Mouse (Mus musculus) cerebellum, postnatal 14 days (tissue): ENCODE measurements around the gene Btn1a1.

ENCODE experiments used
- DNase-seq, 2 experiments: peaks; one replicate each; pipeline ENCODE4 v3.0.0; 2021; ENCODE audit warnings: mixed read lengths in 2 of 2

The Btn1a1 gene

DNA sequence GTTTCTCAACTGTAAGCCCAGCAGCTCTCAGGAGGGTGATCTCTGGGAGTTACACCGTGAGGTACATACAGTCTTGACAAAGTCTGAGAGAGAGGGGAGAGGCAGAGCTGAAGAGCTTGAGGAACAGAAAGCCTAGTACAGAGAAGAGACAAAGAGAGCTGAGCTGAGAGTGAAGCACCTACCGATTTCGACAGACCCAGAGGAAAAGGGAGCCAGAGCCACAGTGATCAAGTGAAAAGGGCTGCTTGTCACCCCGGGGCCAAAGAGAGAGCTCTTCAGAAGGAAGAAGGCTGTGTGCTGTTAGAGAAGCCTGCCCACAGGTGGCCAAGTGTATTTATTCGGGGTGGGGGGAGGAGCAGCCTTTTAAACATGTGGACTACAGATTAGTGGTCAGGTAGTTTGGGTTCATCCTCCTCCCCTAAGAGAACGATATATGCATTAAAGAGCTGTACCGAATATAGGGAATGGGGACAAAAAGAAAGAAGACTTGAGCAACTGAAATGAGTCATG is at the start of gene Btn1a1:
Btn1a1 (minus strand) TSS at position 302 of the 510 bp plus-strand sequence.
- DNase-seq, result no peak

DNA sequence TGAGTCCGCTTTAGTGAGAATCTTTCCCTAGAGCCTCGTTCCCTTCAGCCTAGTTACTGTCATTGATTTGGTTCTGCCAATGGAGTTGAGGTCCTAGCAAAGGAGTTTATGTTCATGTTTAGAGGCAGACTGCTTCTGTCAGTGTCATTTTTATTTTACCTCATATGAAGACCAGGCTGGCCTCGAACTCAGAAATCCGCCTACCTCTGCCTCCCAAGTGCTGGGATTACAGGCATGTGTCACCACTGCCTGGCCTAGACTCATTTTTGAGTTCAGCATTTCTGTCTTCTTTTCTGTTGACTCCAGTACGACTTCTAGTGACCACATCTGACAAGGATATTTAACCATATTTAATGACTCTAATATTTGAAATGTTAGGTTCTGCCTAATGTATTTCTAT is 49.6 kb upstream of the Btn1a1 start:
- no peak for DNase-seq

DNA sequence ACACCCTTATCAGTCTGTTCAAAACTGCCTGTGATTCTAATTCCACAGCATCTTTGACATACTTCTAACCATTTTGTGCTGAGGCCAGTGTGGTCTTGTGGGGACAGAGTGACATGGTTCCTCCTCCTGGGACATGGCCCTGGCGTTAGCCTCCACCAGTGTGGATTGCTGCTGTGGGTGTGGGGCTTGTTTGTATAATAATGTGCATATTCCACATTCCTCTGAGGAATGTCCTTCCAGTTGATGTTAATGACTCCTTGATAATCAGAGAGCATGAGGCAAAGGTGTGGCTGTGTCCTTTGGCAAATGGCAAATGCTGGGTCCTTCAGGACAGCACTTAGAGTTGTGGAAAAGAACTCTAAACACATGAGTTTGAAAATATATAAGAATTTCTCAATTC is 47.8 kb upstream of the Btn1a1 start:
- DNase-seq, result no peak

DNA sequence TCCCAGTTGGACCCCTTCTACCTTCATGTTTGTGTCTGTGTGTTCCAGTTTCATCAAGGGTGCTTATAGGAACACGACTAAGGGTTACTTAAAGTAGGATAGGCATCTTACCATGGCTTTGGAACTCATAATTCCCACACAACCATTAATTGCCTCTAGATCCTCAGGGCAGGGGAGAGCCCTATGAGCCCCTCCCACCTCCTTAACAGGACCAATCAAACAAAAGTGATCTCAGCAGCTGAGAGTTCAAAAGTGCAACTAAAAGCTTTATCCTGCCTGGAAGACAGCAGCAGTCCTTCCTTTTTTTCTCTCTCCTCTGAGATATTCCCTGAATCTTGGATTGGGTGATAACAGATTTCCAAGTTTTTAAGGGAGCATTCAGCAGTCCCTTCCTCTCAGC is 44.4 kb upstream of the Btn1a1 start:
- DNase-seq, result no peak

DNA sequence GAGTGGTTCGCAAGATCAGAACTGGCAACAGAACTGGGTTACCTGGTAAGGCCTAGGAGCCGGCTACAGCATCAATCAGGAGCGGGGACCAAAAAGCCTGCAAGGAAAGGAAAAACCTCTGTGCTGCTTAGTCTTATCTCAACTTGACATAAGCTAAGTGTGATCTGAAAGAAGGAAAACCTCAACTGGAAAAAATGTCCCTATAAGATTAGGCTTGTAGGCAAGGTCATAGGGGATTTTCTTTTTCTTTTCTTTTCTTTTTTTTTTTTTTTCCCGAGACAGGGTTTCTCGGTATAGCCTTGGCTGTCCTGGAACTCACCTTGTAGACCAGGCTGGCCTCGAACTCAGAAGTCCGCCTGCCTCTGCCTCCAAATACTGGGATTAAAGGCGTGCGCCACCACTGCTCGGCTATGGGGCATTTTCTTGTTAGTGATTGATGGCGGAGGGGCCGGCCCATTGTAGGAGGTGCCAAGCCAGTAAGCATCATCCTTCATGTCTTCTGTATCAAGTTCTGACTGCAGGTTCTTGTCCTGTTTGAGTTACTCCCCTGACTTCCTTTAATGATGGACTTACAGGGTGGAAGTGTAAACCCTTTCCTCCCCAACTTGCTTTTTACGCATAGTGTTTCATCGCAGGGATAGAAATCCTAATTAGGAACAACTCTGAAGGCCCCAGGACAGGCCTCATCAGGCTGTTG is 41.3 kb upstream of the Btn1a1 start:
- DNase-seq, result peak in 1 of 2 experiments; percentile 12

DNA sequence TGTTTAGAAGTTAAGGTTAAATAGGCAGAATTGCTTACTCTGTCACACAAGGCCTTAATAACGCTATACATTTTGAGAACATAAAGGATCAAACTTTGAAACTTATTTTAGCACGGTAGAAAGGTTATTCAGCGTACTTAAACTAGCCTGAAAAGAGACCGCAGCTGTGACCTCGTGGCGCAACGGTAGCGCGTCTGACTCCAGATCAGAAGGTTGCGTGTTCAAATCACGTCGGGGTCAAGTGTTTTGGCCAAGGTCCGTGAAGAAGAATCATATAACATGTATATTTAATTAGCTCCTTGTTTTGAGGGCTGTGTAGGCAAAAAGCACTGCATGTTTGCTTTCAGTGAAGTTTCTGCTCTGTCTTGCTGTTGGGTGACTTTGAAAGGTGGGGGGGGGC is 40.6 kb upstream of the Btn1a1 start:
- peak; percentile 43 to 60 for DNase-seq

DNA sequence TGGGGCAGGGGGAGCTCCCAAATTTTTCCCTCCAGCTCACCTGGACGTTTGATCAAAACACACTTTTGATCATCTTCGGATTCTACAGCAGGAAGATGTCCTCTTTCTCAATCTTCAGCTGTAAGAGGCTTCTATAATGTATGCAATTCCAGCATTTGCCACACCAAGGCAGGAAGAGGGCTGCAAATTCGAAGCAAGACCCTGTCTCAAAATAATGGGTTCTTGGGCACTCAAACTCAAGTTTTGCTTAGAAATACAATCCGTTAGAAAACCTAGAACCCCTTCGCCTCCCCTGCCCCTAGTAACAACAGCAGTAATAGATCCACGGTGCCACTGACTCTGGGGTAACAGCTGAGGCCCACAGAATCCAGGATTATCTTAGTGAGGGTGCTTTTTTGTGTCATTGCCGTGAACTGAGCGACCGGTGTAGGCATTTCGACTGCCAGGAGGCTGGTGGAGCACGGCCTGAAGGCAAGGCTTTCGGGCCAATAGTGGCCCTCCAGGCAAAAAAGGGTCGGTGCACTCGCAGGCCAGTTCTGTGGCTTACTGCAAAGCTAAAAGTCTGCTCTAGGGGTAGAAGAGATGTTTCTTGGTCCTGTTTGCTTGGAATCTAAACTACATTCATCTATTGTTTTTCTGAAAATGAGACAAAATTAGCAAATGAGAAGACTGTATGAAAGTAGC is 40.1 kb upstream of the Btn1a1 start:
- no peak for DNase-seq

DNA sequence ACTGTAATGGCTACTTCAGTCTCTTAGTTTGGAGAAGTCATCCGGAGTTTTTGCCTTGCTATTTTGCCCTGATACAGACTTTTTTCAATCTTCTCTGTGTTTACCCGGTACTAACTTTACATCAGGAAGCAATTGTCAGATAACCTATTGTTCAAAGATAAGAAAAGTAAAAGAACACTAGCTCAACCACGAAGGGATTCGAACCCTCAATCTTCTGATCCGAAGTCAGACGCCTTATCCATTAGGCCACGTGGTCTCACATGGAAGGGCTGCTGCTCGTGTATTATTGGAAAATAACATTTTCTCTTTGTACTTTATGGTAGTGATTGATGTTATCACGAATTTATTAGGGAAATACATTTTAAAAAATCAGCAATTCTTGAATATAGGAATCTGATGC is 38.1 kb upstream of the Btn1a1 start:
- DNase-seq, result peak; percentile 74 to 79

DNA sequence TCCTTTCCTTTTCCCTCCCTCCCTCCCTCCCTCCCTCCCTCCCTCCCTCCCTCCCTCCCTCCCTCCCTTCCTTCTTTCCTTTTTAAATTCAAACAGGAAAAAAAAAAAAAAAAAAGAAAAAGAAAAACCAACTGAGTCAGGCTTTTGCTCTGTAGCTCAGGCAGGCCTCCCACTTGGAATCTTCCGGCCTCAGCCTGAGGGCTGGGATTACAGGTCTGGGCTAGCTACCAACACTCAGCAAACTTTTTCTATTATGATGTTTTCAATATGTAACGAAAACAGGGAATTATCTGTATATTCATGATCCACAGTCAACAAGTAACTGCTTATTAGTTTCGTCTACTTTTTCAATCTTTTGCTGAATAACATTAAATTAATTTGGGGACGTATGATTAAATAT is 37.2 kb upstream of the Btn1a1 start:
- no peak for DNase-seq

DNA sequence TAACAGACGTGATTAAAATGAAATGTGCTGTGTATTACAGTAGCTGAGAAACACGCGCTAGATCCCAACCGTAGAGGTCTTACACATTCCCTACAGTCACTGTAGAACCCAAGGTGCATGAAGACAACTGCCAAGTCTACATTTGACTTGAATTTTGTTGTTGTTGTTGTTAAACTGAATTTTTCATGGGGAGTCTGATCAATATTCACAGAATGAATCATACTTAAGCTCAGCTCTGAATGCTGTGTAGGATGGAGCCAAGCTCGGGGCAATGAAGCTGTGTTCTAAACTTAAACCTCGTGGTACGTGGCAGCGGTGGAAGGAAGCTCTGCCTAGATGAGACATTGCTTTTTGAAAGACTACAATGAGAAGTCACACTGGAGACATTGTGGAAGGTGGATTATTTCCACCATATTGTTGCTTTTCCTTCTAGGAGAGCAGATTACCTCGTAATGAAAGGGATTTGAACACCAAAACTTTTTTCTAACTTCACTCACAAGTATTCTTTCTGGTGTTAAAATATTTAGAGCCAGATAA is 36.4 kb upstream of the Btn1a1 start:
- no peak for DNase-seq

DNA sequence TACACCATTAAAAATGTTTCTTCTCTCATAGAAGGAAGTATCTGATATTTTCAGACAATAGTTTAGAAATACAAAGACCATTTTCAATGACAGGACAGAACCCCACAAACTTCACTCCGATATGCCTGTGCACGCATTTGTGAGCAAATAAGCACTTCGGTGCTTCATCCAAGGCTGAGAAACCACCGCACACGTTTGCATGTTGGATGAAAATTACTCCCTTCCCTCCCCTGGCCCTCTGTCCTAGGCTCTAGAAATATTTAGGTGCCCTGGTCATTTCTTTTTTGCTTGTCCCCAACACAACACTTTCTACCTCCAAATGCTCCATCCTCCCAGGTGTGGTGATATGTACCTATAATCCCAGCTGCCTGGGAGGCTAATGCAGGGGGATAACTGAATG is 35.8 kb upstream of the Btn1a1 start:
- no peak for DNase-seq

DNA sequence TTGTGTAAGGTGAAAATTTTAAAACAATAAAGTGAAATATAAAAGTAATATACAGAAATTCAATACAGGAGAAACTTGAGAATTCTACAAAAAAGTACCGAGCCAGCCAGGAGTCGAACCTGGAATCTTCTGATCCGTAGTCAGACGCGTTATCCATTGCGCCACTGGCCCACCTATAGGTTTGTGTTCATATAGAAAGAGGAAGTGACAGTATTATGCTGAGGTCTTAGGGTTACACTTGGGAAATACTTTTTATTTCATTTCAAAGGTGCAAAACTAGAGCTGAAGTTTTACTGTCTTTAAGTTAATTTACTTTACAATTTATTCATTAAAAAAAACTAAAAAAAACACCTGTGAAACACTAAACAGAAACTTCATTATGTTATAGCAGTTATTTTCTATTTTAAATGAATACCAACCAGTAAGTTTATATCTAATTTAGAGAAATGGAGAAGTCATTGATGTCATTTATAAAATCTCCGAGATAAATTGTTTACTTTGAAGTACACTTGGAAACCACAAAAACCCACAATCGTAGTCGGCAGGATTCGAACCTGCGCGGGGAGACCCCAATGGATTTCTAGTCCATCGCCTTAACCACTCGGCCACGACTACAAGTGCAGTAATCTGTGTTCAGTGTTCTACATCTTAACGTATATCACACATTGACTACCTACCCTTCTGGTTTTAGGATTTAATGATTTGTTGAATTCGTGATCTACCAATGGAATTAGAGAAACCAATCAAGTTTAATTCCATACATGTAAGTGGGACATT is 34.9 kb upstream of the Btn1a1 start:
- peak; percentile 47 to 52 for DNase-seq

DNA sequence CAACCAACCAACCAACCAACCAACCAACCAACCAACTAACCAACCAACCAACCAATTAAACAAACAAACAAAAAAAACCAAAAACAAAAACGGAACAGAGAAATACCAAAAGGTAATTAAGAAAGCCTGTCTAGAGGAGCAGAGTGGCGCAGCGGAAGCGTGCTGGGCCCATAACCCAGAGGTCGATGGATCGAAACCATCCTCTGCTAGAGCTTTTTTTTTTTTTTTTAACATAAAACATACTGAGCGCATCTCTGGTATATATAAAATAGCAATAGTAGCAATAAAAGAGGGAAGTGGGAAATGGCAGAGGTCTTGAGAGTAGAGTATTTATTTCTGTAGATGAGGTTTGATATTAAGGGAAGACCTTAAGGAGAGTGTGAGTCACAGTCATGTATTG is 34.2 kb upstream of the Btn1a1 start:
- DNase-seq, result no peak

DNA sequence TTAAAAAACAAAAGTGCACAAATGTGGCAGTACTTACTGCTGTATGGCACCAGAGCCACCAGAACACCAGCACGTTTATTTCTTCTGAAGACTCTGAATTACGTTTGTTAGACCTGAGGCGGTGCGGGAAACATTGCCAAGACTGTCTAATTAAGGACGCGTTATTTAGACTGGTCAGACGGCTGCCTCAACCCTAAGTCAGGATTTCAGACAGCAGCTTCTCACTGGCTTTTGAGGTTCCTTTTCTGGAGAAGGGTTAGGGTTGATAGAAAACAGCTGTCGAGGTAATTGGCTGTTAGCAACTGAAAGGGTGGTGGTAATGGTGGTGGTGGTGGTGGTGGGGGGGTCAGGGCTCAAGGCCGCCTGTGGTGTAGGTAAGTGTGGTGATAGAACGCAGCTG is 33.0 kb upstream of the Btn1a1 start:
- no peak for DNase-seq

DNA sequence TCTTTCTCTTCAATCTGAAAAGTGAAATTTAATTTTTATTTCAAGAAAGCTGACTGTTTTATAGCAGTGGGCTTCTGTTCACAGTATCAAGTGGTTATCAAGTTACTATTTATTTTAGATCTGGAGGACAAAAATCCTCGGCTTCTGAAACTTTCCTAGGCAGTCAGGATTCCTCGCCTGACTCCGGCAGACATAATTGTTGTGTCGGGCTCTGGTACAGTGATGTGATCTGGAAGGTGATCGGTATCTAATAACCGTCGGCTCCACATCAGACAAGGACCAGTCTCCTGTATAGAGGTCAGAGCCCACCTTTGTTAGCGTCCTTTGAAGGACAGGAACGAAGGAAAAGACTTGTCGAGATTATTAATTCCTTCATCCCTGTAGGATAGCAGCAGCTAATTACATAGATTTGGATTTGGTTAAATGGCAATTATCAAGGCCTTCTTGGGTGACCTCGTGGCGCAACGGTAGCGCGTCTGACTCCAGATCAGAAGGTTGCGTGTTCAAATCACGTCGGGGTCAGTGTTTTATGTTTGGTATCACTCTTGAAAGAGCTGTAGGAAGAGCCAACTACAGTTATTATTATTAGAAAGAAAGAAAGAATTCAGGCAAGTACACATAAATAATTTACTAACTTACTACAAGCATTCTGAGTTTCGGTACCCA is 32.1 kb upstream of the Btn1a1 start:
- DNase-seq, result peak; percentile 29 to 37

DNA sequence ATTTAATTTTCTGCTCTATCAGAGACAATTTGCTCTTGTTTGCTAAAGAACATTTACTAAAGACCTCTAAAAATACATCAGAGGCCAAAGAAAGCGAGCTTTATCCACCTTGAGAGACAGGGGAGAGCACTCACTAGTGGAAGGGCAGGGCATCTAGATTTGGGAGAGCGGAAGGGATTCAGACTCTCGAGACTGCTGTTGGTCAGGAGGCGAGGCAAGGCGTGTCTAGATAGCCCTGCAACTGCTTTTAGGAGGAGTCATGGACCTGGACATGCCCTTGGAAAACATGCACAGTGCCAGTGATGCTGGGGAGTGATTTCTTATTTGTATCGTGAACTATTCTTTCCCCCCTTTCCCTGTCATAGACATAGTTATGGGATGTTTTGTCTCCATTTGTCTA is 29.8 kb upstream of the Btn1a1 start:
- no peak for DNase-seq

DNA sequence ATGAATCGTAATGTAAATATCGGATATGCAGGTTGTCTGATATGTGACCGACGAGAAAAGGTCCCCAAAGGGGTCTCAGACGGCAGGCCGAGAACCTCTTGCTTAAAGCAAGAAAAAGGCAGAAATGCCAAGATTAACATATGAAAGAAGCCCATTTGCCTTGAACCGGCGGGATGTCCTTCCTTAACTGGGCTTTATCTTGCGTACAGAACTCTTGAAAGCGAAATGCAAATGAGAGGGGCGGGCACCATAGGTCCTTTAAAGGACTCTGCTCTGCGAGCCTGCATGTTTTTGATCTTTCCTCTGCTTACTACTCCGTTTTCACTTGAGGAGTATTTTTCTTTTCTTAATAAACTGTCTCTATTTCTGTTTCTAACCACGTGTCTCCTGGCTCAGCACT is 26.3 kb upstream of the Btn1a1 start:
- no peak for DNase-seq

DNA sequence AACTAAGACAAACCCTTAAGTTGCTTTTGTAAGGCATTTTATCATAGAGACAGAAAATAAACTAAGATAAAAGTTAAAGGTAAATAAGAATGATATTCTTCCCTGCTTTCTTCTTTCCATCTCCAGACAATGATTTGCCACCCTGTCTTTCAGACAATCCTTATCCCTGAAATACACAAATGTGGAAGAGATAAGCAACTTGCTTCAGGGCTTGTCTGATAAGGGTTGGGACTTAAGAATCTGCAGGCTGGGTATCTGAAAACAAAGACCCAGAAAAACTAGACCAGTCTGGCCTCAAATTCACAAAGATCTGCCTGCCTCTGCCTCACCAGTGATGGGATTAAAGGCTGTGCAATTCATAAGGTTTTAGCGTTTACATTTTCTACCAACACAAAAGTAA is 25.6 kb upstream of the Btn1a1 start:
- no peak for DNase-seq

DNA sequence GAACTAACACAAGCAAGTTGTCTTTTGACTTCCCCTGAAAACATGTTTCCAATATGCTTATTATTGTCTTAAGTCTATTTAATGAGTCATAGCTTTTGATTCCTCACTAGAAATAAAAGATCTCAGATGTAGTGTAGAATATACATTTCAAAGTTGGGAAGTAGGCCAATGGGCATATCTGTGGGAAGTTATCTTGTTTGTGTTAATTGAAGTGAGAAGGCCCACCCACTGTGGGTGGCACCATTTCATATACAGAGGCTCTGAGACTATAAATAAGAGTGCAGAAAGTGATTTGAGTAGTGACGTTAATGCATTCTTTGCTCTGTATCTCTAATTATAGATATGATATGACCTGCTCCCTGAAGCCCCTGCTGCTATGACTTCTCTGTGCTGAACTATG is 25.2 kb upstream of the Btn1a1 start:
- DNase-seq, result no peak

DNA sequence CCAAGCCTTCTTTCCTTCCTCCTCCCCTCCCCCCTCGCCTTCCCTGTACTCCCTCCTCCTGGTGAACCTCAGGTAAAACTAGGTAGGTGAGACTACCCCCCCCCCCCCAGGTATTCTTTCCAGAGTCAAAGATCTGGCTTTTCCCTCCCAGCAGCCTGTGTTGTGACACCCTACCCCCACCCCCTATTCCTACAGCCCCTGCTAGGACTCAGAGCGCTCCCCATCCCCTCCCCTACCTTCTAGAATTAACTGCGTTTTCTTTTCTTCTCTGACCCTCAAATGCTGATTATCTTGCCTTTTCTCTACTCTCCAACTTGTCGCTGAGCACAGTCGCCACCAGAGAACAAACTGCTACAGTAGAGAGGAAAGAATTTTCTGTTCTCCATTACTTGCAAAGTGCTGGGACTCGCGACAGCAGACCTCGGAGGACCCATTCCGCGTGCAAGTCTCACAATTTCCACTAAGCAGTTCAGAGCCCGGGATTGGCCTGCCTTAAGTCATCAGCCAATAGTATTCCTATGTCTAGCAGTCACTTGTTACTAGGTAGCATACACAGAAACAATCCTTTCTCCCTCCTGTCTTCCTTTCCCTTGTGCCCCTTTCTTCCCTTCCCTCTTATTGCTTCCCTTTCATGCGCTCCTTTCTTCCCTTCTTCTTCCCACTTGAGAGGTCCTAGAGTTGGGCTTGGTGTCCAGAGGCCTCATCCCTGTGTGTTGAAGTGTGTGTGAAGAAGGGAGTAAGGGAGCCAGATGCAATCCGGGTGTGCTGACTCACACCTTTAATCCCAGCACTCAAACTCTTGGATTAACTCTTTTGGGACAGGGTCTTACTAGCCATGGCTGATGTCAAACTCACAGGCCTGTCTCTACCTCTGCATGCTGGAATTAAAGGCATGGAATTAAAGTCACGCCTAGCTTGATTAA is 23.0 kb upstream of the Btn1a1 start, which contains the start of gene Btn2a2:
Btn2a2 (minus strand) TSS at position 458 of the 923 bp plus-strand sequence.
- DNase-seq, result peak; percentile 74

DNA sequence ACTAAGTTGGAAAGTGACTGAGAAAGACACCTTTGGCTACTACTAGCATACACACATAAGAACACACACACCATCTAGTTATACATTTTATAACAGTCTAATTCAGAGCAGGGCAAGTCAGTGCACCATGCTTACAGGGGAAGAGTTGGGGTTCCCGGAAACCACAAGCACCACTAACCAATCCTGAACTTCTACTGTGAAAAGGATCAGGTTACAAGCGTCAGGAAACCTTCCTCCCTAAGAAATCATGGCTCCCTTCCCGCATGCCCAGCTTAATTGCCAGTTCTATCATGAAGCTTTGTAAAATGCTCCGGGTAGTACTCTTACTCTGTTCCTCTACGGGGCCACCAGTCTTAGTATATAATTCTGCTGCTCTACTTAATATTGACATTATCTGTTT is 19.6 kb upstream of the Btn1a1 start:
- DNase-seq, result no peak

DNA sequence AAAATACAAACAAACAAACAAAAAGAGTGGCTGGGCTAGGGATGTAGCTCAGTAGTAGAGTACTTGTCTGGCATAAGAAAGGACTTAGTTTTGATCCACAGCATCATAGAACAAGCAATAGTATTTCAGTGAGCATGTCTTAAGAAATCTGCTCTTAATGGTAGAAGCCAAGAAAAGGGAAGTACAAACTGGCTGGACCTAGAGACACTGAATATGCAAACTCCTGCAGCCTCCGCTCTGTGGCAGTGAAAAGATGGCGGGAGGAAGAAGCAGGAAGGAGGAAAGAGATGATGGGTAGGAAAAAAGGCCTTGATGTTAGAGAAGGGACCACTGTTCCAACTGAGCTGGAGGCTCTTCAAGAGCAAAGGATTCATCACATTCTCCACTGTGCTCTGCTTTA is 17.5 kb upstream of the Btn1a1 start:
- DNase-seq, result no peak
